Mouse (Mus musculus) spleen, postnatal 36 days (tissue): ENCODE results near the gene Nppc.

ENCODE experiments used
- DNase-seq, 2 experiments: peaks; one replicate each; pipeline ENCODE4 v3.0.0; 2022; ENCODE audit warnings: low spot score in 2 of 2, mixed read lengths in 1 of 2

Nppc gene

DNA sequence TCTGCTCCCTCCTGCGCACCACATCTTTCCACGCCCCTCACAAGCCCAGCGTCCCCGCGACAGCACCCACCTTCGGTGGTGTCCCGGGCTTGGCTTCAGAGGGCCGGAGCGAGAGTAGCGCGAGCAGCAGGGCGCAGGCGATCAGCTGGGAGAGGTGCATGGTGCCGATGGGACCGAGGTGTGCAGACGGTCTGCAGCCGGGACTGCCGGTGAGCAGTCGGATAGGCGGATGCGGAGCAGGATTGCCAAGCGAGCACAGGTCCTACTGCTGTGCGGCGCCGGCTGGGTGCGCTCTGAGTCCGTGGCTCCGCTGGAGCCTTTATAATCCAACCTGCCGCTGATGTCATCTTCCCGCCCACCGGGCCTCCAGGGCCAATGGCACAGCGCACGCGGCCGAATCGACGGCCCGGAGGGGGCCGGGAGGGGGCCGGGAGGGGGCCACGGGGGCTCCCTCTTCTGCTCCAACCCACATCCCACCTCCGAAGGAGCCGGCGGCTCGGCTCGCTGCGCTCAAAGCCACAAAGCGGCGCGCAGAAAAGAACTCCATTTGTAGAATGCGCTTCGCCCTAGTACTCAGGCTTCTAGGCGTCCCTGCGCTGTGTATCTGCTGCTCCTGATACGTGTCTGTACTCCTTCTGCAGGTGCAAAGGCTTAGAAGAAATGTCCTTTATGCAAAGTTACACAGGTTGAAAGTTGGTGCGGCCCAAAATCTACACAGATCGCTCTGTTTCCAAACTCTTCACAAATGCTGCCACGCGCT lies at the start of gene Nppc:
Gene Nppc (minus strand): TSS at position 293 of the 760 bp plus-strand sequence.
- no peak for DNase-seq

GRCm38 (mm10) chr1:86719391-86719790 lies 49.0 kb upstream of the Nppc start:
- DNase-seq = no peak

- DNase-seq = no peak
These were observed 47.8 kb upstream of the Nppc start for GRCm38 (mm10) chr1:86718190-86718589.

DNA sequence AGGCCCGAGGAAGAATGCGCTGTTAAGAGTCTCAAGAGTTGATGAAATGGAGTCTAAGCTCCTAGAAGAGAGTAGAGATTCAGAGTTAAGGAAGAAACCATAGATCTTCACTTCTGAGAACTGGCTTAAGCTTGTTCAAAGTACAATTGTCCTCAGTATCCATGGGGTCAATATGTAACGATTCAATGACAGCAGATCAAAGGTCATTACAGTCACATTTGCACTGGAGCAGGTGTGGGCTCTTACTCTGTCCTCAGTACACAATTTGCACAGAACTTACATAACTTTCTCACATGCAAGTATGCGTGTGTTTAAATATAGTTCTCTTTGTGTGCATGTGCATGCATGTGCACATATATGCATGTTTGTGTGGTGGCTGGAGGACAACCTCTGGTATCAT lies 42.7 kb upstream of the Nppc start:
- DNase-seq = no peak

GRCm38 (mm10) chr1:86712045-86712444 lies 41.7 kb upstream of the Nppc start:
- DNase-seq = no peak

DNA sequence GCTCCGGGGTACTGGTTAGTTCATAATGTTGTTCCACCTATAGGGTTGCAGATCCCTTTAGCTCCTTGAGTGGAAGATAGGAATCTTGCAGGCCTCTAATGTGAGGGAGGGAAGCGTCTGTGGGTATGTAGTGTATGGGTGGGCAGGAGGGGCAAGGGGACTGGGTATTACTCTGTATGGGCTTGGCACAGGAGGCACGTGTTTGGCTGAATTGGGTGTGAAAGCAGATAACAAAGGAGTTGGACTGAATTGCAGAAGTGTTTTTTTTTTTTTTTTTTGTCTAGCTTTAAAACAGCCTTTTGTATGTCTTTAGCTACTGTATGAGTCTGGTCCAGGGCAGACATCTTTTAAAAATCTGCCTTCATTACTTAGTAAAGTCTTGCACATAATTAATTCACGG lies 39.2 kb upstream of the Nppc start:
- DNase-seq = no peak

DNA sequence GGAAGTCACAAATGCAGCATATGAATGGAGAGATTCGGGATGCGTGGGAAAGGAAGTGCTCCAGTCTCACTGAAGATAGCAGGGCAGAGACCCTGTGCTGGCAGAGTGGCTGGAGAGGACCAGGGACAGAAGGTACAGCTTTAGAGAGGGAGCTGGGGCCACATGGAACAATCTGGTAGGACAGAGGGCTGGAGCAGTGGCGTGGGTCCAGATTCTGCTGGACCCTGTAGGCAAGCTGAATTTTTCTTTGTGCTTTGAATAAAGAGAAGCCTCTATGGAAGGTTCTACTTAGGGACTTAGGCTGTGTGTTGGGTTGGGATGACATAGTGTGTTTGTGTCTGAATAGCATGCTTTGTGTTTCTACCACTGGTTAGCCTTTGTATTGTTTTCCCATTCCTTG lies 35.1 kb upstream of the Nppc start:
- DNase-seq = no peak

DNA sequence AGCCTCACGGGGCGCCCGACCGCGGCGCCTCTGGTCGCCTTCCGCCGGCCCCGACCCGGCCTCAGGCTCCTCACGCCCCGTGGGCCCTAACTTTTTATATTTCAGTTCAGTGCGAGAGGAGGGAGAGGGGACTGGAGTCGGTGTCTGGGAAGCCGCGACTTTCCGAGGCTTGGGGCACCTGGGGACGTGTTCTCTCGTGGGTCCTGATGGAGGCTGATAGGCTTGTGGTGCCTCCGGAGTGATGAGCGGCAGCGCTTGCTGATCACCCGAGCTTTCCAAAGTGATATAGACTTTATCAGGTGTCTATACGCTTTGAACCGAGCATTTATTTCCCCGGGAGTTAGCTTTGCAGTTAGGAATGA lies 33.6 kb upstream of the Nppc start:
- DNase-seq = no peak

- DNase-seq = peak; percentile 71 to 77
These were observed 33.1 kb upstream of the Nppc start, which contains the start of gene Dis3l2 for GRCm38 (mm10) chr1:86703300-86703964. TSS of gene Dis3l2 (plus strand) at chr1:86703808.

GRCm38 (mm10) chr1:86700367-86700766 lies 30.0 kb upstream of the Nppc start:
- DNase-seq = peak in 1 of 2 experiments; percentile 2

GRCm38 (mm10) chr1:86699346-86700136 lies 29.2 kb upstream of the Nppc start:
- no peak for DNase-seq

GRCm38 (mm10) chr1:86698721-86699120 lies 28.4 kb upstream of the Nppc start:
- peak in 1 of 2 experiments; percentile 9 for DNase-seq

GRCm38 (mm10) chr1:86696948-86697347 lies 26.6 kb upstream of the Nppc start:
- peak in 1 of 2 experiments; percentile 13 for DNase-seq

- DNase-seq = no peak
These were observed 20.7 kb upstream of the Nppc start for GRCm38 (mm10) chr1:86691027-86691426.

DNA sequence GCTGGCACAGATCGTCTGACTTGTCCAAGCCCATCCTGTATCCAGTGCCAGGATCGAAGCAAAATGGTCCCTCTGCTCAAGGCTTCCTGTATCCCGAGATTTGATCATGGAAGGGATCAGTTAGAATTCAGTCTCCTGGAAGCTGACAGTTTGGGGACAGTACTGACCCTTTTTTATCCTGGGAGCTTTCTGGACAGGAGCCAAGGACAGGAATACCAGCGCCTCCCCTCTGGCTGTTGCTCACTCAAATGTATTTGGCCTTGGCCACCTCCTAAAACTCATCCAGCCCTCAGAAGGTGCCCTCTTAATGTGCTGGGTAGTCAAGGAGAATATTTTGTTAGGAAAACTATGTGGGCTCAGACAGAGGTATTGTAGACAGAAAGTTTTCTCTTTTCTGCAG lies 16.9 kb upstream of the Nppc start:
- no peak for DNase-seq

GRCm38 (mm10) chr1:86678667-86679066 lies 8.3 kb upstream of the Nppc start:
- DNase-seq = no peak

GRCm38 (mm10) chr1:86677624-86678023 lies 7.3 kb upstream of the Nppc start:
- no peak for DNase-seq

GRCm38 (mm10) chr1:86675126-86675525 lies 4.8 kb upstream of the Nppc start:
- no peak for DNase-seq

DNA sequence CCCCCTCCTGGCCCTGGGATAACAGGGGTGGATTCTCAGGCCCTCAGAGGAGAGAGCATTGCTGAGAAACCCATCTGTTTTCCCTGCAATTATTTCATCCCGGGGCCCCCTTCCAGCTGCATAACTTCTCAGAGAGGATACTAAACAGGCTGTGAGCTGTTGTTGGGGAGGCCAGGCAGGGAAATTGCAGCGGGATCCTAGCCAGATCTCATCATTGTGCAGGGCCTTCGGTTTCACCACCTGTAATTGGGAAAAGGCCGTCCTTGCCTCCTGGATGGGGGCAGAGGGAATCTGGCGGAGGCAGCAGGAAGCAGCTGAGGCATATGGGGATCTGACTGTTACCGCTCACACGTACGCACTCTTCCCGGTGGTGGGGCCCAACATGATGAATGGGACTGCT lies 4.0 kb upstream of the Nppc start:
- DNase-seq = no peak

- DNase-seq = peak in 1 of 2 experiments; percentile 7
These were observed 658 bp downstream of the Nppc start for GRCm38 (mm10) chr1:86669552-86670273.

DNA sequence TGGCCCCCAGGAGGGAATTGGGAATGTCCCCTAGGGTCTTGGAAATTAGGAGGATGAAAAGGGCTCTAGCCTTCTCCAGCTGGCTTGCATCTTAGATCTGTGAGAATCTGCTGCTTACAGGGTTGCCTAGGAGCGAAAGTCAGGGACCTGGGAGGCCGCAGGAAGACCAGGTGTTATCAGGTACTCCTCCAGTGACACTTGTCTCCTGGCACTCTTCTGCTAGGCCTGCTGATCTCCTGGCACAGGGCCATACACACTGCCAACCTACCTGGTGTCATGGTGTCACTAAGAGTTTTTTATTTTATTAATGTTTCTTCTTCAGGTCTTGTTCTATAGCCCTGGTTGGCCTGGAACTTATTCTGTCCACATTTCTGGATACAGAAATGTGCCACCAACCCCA lies 5.3 kb downstream of the Nppc start:
- no peak for DNase-seq

DNA sequence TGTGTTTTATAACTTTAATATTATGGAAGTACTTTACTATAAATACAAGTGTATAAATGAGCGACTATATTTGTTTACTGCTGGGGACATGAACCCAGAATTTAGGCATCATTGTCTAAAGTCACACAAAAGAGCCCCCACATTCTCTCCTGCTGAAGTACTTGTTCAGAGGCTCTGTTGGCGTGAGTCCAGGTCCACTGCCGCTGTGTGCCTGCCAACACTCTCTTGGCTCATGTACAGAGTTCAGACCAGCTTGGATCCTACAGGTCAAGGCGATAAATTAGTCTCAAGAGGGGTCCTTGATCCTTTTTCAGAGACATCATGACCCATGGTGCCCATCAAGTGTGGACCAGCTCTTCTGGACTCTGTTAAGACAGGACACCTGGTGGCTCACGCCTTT lies 13.3 kb downstream of the Nppc start:
- no peak for DNase-seq
